Mouse (Mus musculus) intestine, embryonic 16.5 days (tissue): Measurements from ENCODE around the gene Usp4. TPM values are rescaled to one million over a fixed set of nuclear protein-coding genes. Genes with fewer than 3 reads are reported as not detected.

Experiments used
- ATAC-seq: fragments of 200-750 bp; cut with Nextera tagmentation; 2 replicates; pipeline ENCODE4 v1.8.0; 2017; ENCODE audit warnings: moderate TSS enrichment, moderate library complexity
- H3K27ac ChIP-seq: fragments of 300-500 bp; sonication (generic); 2 replicates; pipeline ENCODE4 v1.5.1; 2014; ENCODE audit warnings: mild to moderate bottlenecking, low read length
- H3K27me3 ChIP-seq: fragments of 300-500 bp; sonication (generic); replicated peaks from 2 replicates; pipeline ENCODE4 v1.6.1; 2014; ENCODE audit warnings: low read length, control low read depth, mixed read lengths; ENCODE audit not compliant: control insufficient read depth, insufficient read depth
- H3K36me3 ChIP-seq: fragments of 300-500 bp; sonication (generic); 2 replicates; pipeline ENCODE4 v1.6.1; 2014; ENCODE audit warnings: low read length, control low read depth; ENCODE audit not compliant: control insufficient read depth, insufficient read depth
- H3K4me1 ChIP-seq: fragments of 300-500 bp; sonication (generic); 2 replicates; pipeline ENCODE4 v1.6.1; 2014; ENCODE audit warnings: low read length, control low read depth, mixed read lengths; ENCODE audit not compliant: control insufficient read depth, insufficient read depth
- H3K4me2 ChIP-seq: fragments of 300-500 bp; sonication (generic); 2 replicates; pipeline ENCODE4 v1.6.1; 2014; ENCODE audit warnings: low read depth, low read length, control low read depth
- H3K4me3 ChIP-seq: fragments of 300-500 bp; sonication (generic); 2 replicates; pipeline ENCODE4 v1.5.1; 2014; ENCODE audit warnings: mild to moderate bottlenecking, low read length
- H3K9ac ChIP-seq: fragments of 300-500 bp; sonication (generic); 2 replicates; pipeline ENCODE4 v1.6.1; 2014; ENCODE audit warnings: low read depth, low read length
- H3K9me3 ChIP-seq: fragments of 300-500 bp; sonication (generic); 2 replicates; pipeline ENCODE4 v1.6.1; 2016; ENCODE audit warnings: low read length, control low read depth; ENCODE audit not compliant: control insufficient read depth
- WGBS: fragments of 180-500 bp; shearing (Covaris S2); extraction: QIAGEN DNeasy Blood & Tissue Kit; methylation state at CpG from one replicate; pipeline ENCODE4 v1.1.7; 2014; 5-methylcytosine and 5-hydroxymethylcytosine counted together
- polyA plus RNA-seq: library from polyadenylated mRNA; unstranded; fragments of >200 nt; fragmentation: Nextera tagmentation; extraction: Ambion mirVana; gene quantifications from 2 replicates; pipeline ENCODE4 v1.2.1, GENCODE M21; 2015

The Usp4 gene
- 84.4 and 92.1 TPM in 2 replicates for polyA plus RNA-seq

- Histone ChIP-seq H3K9ac (peak within 1 kb of the TSS; percentile 92), H3K36me3 (peaks cover 12% of the 10 kb centered on the region), H3K4me3 (peak within 1 kb of the TSS; percentile 90), H3K4me1 (peaks cover 22% of the 10 kb centered on the region), H3K27me3 (no peaks in the 10 kb centered on the region), H3K9me3 (no peaks in the 10 kb centered on the region), H3K27ac (peak within 1 kb of the TSS; percentile 91), H3K4me2 (peak within 1 kb of the TSS; percentile 86)
- ATAC-seq: peak; percentile 94
- WGBS: under 1% methylated on average over 75 of the region's 75 CpGs
These were observed at the start of gene Usp4 for GRCm38 (mm10) chr9:108347540-108348289. Gene Usp4, plus strand, starts transcription at chr9:108347853.

- peak overlapping the region; percentile 51 for H3K27ac ChIP-seq
- 61% methylated on average over 3 of the region's 3 CpGs for WGBS
- no peak overlapping the region for H3K9ac ChIP-seq
- 0 out of 2 replicates have a peak, but pooled peaks cover 3% of the 10 kb centered on the region for H3K4me1 ChIP-seq
- H3K4me3 ChIP-seq: no peak overlapping the region
- no peaks in the 10 kb centered on the region for H3K9me3 ChIP-seq
- H3K27me3 ChIP-seq: no peaks in the 10 kb centered on the region
- H3K36me3 ChIP-seq: peaks cover 8% of the 10 kb centered on the region; the same call in 1 of the 2 replicates
- ATAC-seq: peak; percentile 4; the same call in 1 of the 2 replicates
- H3K4me2 ChIP-seq: no peak overlapping the region
These were observed 45.8 kb upstream of the Usp4 start for GRCm38 (mm10) chr9:108301853-108302252.

GRCm38 (mm10) chr9:108304716-108305115 lies 42.9 kb upstream of the Usp4 start:
- peak overlapping the region; percentile 92 for H3K4me3 ChIP-seq
- H3K36me3 ChIP-seq: peaks cover 8% of the 10 kb centered on the region; the same call in 1 of the 2 replicates
- H3K4me2 ChIP-seq: peak overlapping the region; percentile 69
- peak overlapping the region; percentile 100; the same call in 1 of the 2 replicates for H3K27ac ChIP-seq
- peaks cover 11% of the 10 kb centered on the region for H3K4me1 ChIP-seq
- peak overlapping the region; percentile 93 for H3K9ac ChIP-seq
- ATAC-seq: no peak
- no peaks in the 10 kb centered on the region for H3K9me3 ChIP-seq
- H3K27me3 ChIP-seq: no peaks in the 10 kb centered on the region
- WGBS: 73% methylated on average over 4 of the region's 4 CpGs

GRCm38 (mm10) chr9:108305170-108305569 lies 42.5 kb upstream of the Usp4 start:
- ATAC-seq: no peak; the same call in 1 of the 2 replicates
- Histone ChIP-seq H3K9ac (peak overlapping the region; percentile 93), H3K27ac (peak overlapping the region; percentile 100), H3K4me3 (peak overlapping the region; percentile 92), H3K4me2 (peak overlapping the region; percentile 69), H3K36me3 (peaks cover 8% of the 10 kb centered on the region; the same call in 1 of the 2 replicates), H3K4me1 (peaks cover 11% of the 10 kb centered on the region), H3K9me3 (no peaks in the 10 kb centered on the region), H3K27me3 (no peaks in the 10 kb centered on the region)
- 10% methylated on average over 1 of the region's 1 CpGs for WGBS

GRCm38 (mm10) chr9:108305629-108306520 lies 41.8 kb upstream of the Usp4 start, which contains the start of the genes Rhoa and Tcta:
Gene Rhoa, plus strand, starts transcription at chr9:108306129.
Gene Tcta, minus strand, starts transcription at chr9:108306160.
- H3K9me3 ChIP-seq: no peaks in the 10 kb centered on the region
- H3K4me3 ChIP-seq: peak within 1 kb of the TSS; percentile 92
- H3K4me1 ChIP-seq: peaks cover 14% of the 10 kb centered on the region
- ATAC-seq: peak; percentile 93
- peak within 1 kb of the TSS; percentile 69 for H3K4me2 ChIP-seq
- no peaks in the 10 kb centered on the region for H3K27me3 ChIP-seq
- H3K36me3 ChIP-seq: peaks cover 8% of the 10 kb centered on the region; the same call in 1 of the 2 replicates
- peak within 1 kb of the TSS; percentile 100 for H3K9ac ChIP-seq
- H3K27ac ChIP-seq: peak within 1 kb of the TSS; percentile 100
- WGBS: under 1% methylated on average over 81 of the region's 81 CpGs

GRCm38 (mm10) chr9:108306571-108306980 lies 41.1 kb upstream of the Usp4 start:
- Histone ChIP-seq H3K36me3 (peaks cover 8% of the 10 kb centered on the region; the same call in 1 of the 2 replicates), H3K27ac (peak overlapping the region; percentile 100), H3K9me3 (no peaks in the 10 kb centered on the region), H3K4me2 (peak overlapping the region; percentile 30; the same call in 1 of the 2 replicates), H3K9ac (peak overlapping the region; percentile 100), H3K27me3 (no peaks in the 10 kb centered on the region), H3K4me3 (peak overlapping the region; percentile 92), H3K4me1 (peaks cover 14% of the 10 kb centered on the region)
- WGBS: under 1% methylated on average over 49 of the region's 51 CpGs
- peak; percentile 82 for ATAC-seq

GRCm38 (mm10) chr9:108307021-108307807 lies 40.4 kb upstream of the Usp4 start:
- Histone ChIP-seq H3K36me3 (peaks cover 8% of the 10 kb centered on the region; the same call in 1 of the 2 replicates), H3K27me3 (no peaks in the 10 kb centered on the region), H3K9me3 (no peaks in the 10 kb centered on the region), H3K9ac (peak overlapping the region; percentile 100), H3K4me3 (peak overlapping the region; percentile 92), H3K4me1 (peaks cover 14% of the 10 kb centered on the region), H3K27ac (peak overlapping the region; percentile 100), H3K4me2 (peak overlapping the region; percentile 55)
- WGBS: 9% methylated on average over 12 of the region's 12 CpGs
- ATAC-seq: no peak

GRCm38 (mm10) chr9:108308141-108308540 lies 39.5 kb upstream of the Usp4 start:
- H3K9me3 ChIP-seq: no peaks in the 10 kb centered on the region
- H3K4me2 ChIP-seq: peak overlapping the region; percentile 55
- H3K9ac ChIP-seq: peak overlapping the region; percentile 48; the same call in 1 of the 2 replicates
- H3K27ac ChIP-seq: no peak overlapping the region
- no peaks in the 10 kb centered on the region for H3K27me3 ChIP-seq
- WGBS: 44% methylated on average over 2 of the region's 2 CpGs
- peak overlapping the region; percentile 44 for H3K4me3 ChIP-seq
- H3K36me3 ChIP-seq: peaks cover 2% of the 10 kb centered on the region; the same call in 1 of the 2 replicates
- no peak for ATAC-seq
- peaks cover 14% of the 10 kb centered on the region for H3K4me1 ChIP-seq
